Mouse (Mus musculus) cortical plate, adult 2 months (tissue): ENCODE data around the gene Rgs1.

Experiments used
- CTCF ChIP-seq: fragments of 200-500 bp; IDR thresholded peaks from 2 replicates; pipeline ENCODE4 v1.5.1; 2011; ENCODE audit warnings: mild to moderate bottlenecking, control low read depth, low read length; ENCODE audit not compliant: insufficient read depth; ENCODE audit errors: extremely low read depth
- POLR2A ChIP-seq: fragments of 200-500 bp; IDR thresholded peaks from 2 replicates; pipeline ENCODE4 v1.6.1; 2011; ENCODE audit warnings: mild to moderate bottlenecking, low read length, control low read depth; ENCODE audit not compliant: insufficient read depth; ENCODE audit errors: extremely low read depth

- TF ChIP-seq CTCF (no peak), POLR2A (no peak)
Measured at GRCm38 (mm10) chr1:144239195-144239594, 9.8 kb downstream of the Rgs1 start.
